Mouse (Mus musculus) kidney, embryonic 14.5 days (tissue): ENCODE results near the gene Edem2. TPM values are rescaled to one million over a fixed set of nuclear protein-coding genes. Genes with fewer than 3 reads are reported as not detected.

ENCODE experiments used
- ATAC-seq: fragments of 200-750 bp; cut with Nextera tagmentation; 2 replicates; pipeline ENCODE4 v1.8.0; 2017; ENCODE audit warnings: moderate number of reproducible peaks, mild to moderate bottlenecking, moderate TSS enrichment, moderate library complexity; ENCODE audit not compliant: low FRiP score, low TSS enrichment
- H3K27ac ChIP-seq: fragments of 300-500 bp; sonication (generic); 2 replicates; pipeline ENCODE4 v1.5.1; 2014; ENCODE audit warnings: low read depth, mild to moderate bottlenecking, low read length, moderate library complexity, mixed read lengths
- H3K27me3 ChIP-seq: fragments of 300-500 bp; sonication (generic); 2 replicates; pipeline ENCODE4 v1.6.1; 2014; ENCODE audit warnings: mild to moderate bottlenecking, low read length; ENCODE audit not compliant: control insufficient read depth, insufficient read depth
- H3K36me3 ChIP-seq: fragments of 300-500 bp; sonication (generic); 2 replicates; pipeline ENCODE4 v1.6.1; 2014; ENCODE audit warnings: low read length, mixed read lengths; ENCODE audit not compliant: control insufficient read depth, insufficient read depth
- H3K4me1 ChIP-seq: fragments of 300-500 bp; sonication (generic); 2 replicates; pipeline ENCODE4 v1.6.1; 2014; ENCODE audit warnings: low read length, mixed read lengths; ENCODE audit not compliant: control insufficient read depth, insufficient read depth
- H3K4me2 ChIP-seq: fragments of 300-500 bp; sonication (generic); replicated peaks from 2 replicates; pipeline ENCODE4 v1.6.1; 2014; ENCODE audit warnings: low read depth, mild to moderate bottlenecking, low read length
- H3K4me3 ChIP-seq: fragments of 300-500 bp; sonication (generic); 2 replicates; pipeline ENCODE4 v1.5.1; 2014; ENCODE audit warnings: mild to moderate bottlenecking, low read length
- H3K9ac ChIP-seq: fragments of 300-500 bp; sonication (generic); 2 replicates; pipeline ENCODE4 v1.6.1; 2014; ENCODE audit warnings: low read depth, mild to moderate bottlenecking, low read length, moderate library complexity
- H3K9me3 ChIP-seq: fragments of 300-500 bp; sonication (generic); 2 replicates; pipeline ENCODE4 v1.6.1; 2016; ENCODE audit warnings: low read length; ENCODE audit not compliant: control insufficient read depth
- WGBS: fragments of 180-500 bp; shearing (Covaris S2); extraction: QIAGEN DNeasy Blood & Tissue Kit; methylation state at CpG from one replicate; pipeline ENCODE4 v1.1.7; 2014; 5-methylcytosine and 5-hydroxymethylcytosine counted together
- polyA plus RNA-seq: library from polyadenylated mRNA; unstranded; fragments of >200 nt; fragmentation: Nextera tagmentation; extraction: Ambion mirVana; gene quantifications from 2 replicates; pipeline ENCODE4 v1.2.1, GENCODE M21; 2014

Gene Edem2
- polyA plus RNA-seq, 1 experiment from 2014 or later = 36.0 TPM

DNA sequence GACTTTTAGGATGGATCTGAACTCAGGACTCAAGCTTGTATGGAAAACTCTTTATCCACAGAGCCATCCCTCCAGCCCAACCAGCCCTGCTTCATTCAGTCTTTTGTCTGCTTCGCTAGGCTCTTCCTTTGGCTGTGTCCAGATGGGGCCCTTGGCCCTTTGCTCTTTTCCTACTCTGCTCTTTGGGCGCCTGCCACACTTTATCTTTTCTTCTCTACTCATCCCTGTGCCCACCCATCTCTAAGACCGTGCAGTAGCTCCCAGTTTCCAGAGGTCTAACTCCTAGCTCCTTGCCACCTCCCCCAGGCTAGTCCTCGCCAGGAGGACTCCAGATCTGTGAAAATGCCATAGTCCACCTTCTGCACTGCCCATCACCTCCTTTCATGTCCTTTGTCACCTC lies 44.4 kb upstream of the Edem2 start:
- WGBS = 72% methylated on average over 4 of the region's 4 CpGs
- no peak overlapping the region for H3K4me3 ChIP-seq
- H3K27me3 ChIP-seq = peaks cover 40% of the 10 kb centered on the region

DNA sequence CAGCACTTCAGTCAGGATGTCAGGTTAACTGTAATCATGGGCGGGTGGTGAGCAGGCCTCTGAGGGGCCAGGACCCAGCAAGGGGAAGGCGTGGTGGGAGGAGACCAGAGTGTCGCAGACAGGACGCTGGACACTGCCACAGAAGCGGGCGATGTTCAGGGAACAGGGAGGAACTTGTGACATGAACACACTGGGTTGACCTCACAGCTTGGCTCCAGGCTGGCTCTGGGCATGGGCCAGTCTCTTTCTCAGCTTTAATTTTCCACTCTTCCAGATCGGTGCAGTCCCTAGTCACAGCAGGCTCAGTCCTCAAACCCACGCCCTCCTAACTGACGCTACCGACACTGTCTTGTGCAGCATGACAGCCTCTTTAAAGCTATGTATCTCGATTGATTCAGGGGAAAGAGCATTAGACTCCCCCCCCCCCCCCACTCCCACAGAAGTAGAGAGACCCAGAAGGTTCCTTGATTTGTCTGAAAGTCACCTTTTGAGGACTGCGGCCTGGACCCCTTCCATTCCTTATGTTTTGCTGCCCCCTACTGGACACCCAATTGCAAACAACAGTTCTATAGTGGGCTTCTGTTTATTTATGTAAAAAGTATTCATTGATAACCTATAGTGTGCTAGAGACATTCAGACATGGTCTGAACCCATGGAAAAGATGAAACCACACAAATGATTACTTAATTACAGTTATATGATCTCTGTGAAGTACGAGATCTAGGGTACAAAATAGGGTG lies 35.6 kb upstream of the Edem2 start:
- Histone ChIP-seq H3K9ac (no peak overlapping the region), H3K36me3 (no peaks in the 10 kb centered on the region), H3K9me3 (no peaks in the 10 kb centered on the region), H3K4me3 (no peak overlapping the region), H3K27ac (no peak overlapping the region), H3K27me3 (no peaks in the 10 kb centered on the region), H3K4me2 (no peak overlapping the region), H3K4me1 (no peaks in the 10 kb centered on the region)
- ATAC-seq = peak; percentile 76
- 56% methylated on average over 13 of the region's 13 CpGs for WGBS

More for the DNA sequence above, 44.4 kb upstream of the Edem2 start:
- H3K4me1 ChIP-seq = peaks cover 3% of the 10 kb centered on the region; the same call in 1 of the 2 replicates
- no peaks in the 10 kb centered on the region for H3K36me3 ChIP-seq
- H3K4me2 ChIP-seq = no peak overlapping the region
- no peak overlapping the region for H3K9ac ChIP-seq
- H3K9me3 ChIP-seq = no peaks in the 10 kb centered on the region
- no peak for ATAC-seq
- no peak overlapping the region for H3K27ac ChIP-seq

DNA sequence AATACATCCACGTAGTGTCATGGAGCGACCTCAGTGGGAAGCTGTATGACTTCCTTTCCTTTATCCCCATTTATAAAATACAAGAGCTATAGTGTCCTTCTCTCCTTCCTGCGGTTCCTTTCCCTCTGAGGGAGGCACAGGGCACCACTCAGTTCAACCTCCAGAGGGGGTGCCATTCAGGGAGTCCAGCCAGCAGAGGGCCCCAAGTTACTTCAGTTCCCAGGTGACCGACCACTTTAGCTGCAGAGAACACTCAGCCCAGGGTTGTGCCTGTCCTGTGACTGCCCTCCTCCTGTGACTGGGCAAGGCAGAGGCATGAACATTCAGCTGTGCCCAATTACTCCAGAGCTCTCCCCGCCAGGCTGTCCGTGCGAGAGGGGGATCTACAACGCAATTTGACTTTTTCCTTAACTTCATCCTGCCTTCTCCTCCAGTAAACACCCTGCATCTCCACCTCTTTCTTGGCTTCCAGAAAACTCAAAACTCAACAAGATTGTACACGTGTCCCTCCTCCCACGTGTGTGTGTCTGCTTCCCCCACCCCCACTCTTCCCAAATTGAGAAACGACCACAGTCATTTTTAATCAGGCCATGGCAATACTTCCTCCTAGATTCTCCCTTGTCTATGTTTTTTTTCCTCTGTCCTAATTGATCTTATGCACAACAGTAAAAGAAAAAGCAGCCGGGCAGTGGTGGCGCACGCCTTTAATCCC lies 27.7 kb upstream of the Edem2 start:
- ATAC-seq = no peak
- Histone ChIP-seq H3K4me2 (no peak overlapping the region), H3K27ac (no peak overlapping the region), H3K9ac (no peak overlapping the region), H3K27me3 (no peaks in the 10 kb centered on the region), H3K4me3 (no peak overlapping the region), H3K4me1 (no peaks in the 10 kb centered on the region), H3K9me3 (no peaks in the 10 kb centered on the region), H3K36me3 (no peaks in the 10 kb centered on the region)
- 59% methylated on average over 14 of the region's 14 CpGs for WGBS

DNA sequence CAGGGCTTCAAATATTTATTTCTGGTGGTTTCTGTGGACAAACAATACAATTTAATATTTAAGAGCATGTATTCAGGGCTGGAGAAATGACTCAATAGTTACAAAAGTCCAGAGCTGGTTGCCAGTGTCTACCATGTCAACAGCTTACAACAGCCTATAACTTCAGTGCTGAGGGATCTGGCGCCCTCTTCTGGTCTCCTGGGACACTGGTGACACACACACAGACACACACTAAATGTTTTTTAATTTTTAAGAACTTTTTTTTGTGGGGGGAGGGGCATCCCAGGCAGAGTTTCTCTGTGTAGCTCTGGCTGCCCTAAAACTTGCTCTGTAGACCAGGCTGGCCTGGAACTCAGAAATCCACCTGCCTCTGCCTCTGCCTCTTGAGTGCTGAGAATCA lies 26.5 kb upstream of the Edem2 start:
- H3K4me3 ChIP-seq = no peak overlapping the region
- no peak overlapping the region for H3K9ac ChIP-seq
- ATAC-seq = 0 out of 2 replicates have a peak, but pooled peaks have one; percentile 28
- no peaks in the 10 kb centered on the region for H3K9me3 ChIP-seq
- no peaks in the 10 kb centered on the region for H3K27me3 ChIP-seq
- no peak overlapping the region for H3K27ac ChIP-seq
- no peaks in the 10 kb centered on the region for H3K4me1 ChIP-seq
- WGBS = 0% methylated on average over 1 of the region's 1 CpGs
- H3K36me3 ChIP-seq = no peaks in the 10 kb centered on the region
- no peak overlapping the region for H3K4me2 ChIP-seq

DNA sequence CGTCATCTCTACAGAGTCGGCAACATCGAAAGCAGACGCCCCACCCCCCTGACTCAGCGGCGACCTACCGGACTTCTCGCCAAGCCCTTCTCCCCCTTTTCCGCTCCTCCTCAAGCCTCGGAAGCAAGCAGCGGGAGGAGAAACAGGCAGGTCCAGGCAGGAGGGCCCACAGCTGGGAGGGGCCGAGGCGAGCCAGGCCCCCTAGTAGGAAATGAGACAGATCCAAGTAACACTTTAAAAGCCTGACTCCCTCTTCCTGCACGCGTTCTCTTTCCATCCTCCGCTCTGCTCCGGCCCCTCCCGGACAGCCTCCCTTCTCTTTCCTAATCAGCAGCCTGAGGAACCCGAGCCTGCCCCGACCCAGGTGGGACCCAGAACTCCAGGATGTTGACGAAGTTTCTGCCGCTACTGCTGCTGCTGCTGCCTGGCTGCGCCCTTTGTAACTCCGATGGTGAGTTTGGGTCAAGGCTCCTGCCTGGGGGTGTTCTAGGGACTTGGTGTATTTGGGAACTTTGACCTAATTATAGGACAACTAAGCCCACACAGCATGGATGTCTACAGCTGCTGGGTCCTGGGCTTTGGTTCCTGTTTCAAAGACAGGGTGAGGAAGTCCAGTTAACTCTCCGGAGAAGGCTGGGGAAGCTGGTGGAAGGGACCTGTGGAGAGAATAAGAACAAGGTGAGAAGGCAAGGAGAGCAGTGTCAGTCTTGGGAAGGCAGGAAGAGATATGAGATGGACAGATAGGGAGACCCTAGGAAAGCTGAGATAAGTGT lies 21.9 kb upstream of the Edem2 start, which contains the start of gene Procr:
TSS of gene Procr (plus strand) at position 104 of the 773 bp plus-strand sequence.
- Histone ChIP-seq H3K4me1 (no peaks in the 10 kb centered on the region), H3K27me3 (no peaks in the 10 kb centered on the region), H3K9ac (peak within 1 kb of the TSS; percentile 28), H3K9me3 (no peaks in the 10 kb centered on the region), H3K4me2 (peak within 1 kb of the TSS; percentile 69), H3K4me3 (peak within 1 kb of the TSS; percentile 29), H3K36me3 (no peaks in the 10 kb centered on the region), H3K27ac (no peak within 1 kb of the TSS)
- peak; percentile 69 for ATAC-seq
- WGBS = 2% methylated on average over 25 of the region's 25 CpGs

DNA sequence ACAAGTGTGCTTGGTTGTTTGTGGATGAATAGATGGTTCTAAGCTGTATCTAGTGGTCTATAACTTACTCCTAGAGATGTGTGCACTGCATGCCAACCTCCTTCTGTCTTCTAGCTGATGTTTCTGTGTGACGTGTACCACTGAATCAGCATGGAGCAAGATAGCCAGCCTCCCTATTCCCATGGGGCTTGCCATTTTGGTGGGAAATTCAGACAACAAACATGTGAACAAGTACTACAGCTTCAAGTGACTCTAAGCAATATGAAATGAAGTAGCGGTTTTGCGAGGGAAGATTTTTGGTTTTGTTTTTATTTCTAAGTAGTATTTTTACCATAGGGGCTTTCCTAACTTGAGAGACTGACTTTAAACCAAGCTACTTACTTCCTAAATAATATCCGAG lies 20.1 kb upstream of the Edem2 start:
- no peaks in the 10 kb centered on the region for H3K36me3 ChIP-seq
- no peak for ATAC-seq
- H3K4me3 ChIP-seq = no peak overlapping the region
- WGBS = 87% methylated on average over 4 of the region's 4 CpGs
- no peak overlapping the region for H3K9ac ChIP-seq
- H3K9me3 ChIP-seq = no peaks in the 10 kb centered on the region
- H3K27me3 ChIP-seq = no peaks in the 10 kb centered on the region
- H3K27ac ChIP-seq = no peak overlapping the region
- no peaks in the 10 kb centered on the region for H3K4me1 ChIP-seq
- no peak overlapping the region for H3K4me2 ChIP-seq

DNA sequence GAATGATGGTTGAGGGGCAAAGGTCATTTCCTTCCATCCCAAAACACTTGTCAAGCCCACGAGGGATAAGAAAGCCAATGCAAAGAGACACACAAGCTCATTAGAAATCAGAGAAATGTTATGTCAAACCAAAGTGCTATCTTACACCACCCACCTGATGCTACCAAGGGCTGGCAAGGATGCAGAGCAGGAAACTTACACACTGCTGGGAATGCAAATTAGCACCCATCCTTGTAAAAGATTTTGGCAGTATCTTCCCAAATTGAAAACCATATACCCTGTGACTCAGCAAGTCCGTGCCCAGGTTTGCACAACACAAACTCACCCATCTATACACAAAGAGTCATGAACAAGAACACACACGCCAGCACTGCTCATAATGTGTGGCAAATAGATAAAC lies 16.2 kb upstream of the Edem2 start:
- H3K4me3 ChIP-seq = no peak overlapping the region
- no peaks in the 10 kb centered on the region for H3K9me3 ChIP-seq
- H3K27me3 ChIP-seq = no peaks in the 10 kb centered on the region
- H3K36me3 ChIP-seq = no peaks in the 10 kb centered on the region
- H3K27ac ChIP-seq = no peak overlapping the region
- H3K9ac ChIP-seq = no peak overlapping the region
- WGBS = 61% methylated on average over 3 of the region's 3 CpGs
- no peaks in the 10 kb centered on the region for H3K4me1 ChIP-seq
- H3K4me2 ChIP-seq = no peak overlapping the region
- ATAC-seq = no peak

DNA sequence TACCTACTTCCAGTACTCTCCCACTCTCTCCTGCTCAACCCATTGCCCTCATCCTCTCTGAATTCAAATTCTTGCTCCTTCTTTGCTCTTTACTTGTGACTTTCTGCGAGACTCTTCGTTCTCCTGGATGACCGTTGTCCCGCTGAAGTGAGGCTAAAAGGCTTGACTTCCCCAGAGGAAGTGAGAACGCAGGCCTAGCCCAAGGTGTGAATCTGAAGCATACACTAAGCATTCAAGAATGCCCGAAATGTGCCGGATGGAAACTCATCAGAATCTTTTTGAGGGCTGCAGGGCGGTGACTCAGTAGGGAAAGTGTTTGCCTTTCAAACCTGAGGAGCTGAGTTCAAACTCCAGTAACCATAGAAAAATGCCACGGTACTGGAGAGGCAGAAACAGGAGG lies 14.1 kb upstream of the Edem2 start:
- no peak overlapping the region for H3K9ac ChIP-seq
- H3K4me2 ChIP-seq = no peak overlapping the region
- H3K4me1 ChIP-seq = no peaks in the 10 kb centered on the region
- H3K27ac ChIP-seq = peak overlapping the region; percentile 12; the same call in 1 of the 2 replicates
- no peak overlapping the region for H3K4me3 ChIP-seq
- no peaks in the 10 kb centered on the region for H3K9me3 ChIP-seq
- no peaks in the 10 kb centered on the region for H3K36me3 ChIP-seq
- 81% methylated on average over 9 of the region's 9 CpGs for WGBS
- no peaks in the 10 kb centered on the region for H3K27me3 ChIP-seq
- ATAC-seq = no peak
